Mouse (Mus musculus): ENCODE results near the gene Fam198b.

The Fam198b gene

DNA sequence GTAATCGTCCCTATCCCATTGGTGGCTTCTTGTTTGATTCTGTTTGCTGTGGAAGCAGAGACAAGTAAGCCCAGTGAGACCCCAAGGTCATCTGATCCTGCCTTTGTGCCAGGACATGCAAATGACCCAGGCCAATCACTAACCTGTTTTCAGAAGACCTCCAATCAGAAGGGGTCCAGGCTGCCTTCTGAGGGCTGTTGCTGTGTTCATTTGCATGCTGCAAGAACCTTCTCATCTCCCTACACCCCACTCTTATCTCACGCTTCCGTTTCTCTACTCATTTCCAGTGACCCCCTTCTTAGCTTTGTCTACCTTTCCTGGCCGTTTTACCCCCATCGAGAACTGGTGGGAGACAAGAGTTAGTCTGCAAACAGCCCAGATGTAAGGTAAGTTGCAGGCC, at the start of gene Fam198b:
Gene Fam198b (plus strand): TSS at position 229 of the 400 bp plus-strand sequence.
- no peak for TF ChIP-seq GATA4 (IDR thresholded peaks at IDR 0.05; ENCODE audit: insufficient replicate concordance, low read length)

DNA sequence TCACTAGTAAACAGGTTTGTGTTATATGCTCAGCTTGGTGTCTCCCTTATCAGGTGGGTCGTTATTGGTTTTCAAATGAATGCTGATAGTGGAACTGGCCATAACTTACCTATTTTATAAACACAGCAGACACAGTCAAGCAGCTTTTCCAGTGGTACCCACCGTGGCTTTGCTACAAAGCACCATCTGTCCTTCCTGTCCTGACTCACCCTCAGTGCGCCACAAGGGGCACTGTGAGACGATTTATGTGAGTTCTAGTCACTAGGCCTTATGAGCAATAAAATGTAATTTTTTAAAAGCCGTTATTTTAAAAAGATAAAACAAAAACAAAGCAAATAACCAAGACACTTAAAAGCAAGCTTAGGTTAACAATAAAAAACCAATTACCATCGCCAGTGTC, 45.6 kb upstream of the Fam198b start:
- TF ChIP-seq GATA4 (IDR thresholded peaks at IDR 0.05; ENCODE audit: insufficient replicate concordance, low read length) = no peak

DNA sequence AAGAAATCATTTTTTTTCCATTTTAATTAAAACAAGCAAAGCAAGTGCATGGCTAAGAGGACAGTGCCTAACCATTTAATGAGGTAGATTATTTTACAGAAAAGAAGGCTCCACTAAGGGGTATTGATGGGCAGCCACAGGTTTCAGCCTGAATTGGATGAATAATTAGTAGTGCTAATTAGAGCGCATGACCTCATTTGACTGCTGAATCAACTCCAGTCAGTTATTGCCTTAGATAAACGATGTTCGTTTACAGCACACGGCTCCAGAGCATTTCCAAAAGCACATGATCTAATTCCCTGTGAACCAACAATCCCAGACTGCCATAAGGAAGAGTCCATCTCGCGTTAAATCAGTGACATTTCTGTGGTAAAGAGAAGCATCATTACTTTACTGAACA, 42.9 kb upstream of the Fam198b start:
- TF ChIP-seq GATA4 (IDR thresholded peaks at IDR 0.05; ENCODE audit: insufficient replicate concordance, low read length) = no peak

DNA sequence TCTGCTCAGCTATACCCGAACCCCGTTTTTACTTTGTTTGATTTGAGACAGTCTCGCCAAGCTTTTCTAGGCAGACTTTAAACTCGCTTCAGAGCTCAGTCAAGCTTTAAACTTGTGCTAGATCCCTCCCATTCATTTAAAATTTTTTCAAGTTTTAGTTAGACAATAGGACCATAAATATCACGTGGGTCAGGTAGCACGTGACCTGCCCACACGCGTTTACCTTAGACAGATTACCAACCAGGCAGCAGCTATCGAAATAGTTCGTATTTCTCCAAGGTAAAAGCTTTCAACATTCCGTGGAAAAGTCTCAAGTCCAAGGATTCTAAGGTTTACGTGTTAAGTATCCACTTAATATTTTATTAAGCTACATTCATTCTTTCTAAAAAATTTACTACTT, 42.2 kb upstream of the Fam198b start:
- TF ChIP-seq GATA4 (IDR thresholded peaks at IDR 0.05; ENCODE audit: insufficient replicate concordance, low read length) = no peak

DNA sequence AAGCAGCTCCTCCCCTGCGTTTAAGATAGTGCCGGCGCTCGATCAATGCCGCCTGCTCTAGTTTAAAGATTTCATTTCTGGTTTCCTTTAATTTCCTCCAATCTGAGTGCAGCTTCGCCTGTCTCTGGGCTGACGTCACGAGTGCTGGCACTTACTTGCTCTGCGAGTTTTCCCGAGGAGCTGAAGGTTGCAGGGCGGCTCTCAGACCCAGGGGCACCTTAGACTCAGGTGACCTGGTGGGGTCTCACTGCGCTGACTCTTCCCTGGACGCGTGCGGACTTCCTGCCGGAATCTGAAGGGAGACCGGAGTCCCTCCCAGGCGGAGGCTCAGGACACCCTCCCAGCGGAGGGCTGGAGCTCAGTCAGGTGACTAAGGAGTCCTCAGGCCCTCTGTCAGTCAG, 41.7 kb upstream of the Fam198b start:
- no peak for TF ChIP-seq GATA4 (IDR thresholded peaks at IDR 0.05; ENCODE audit: insufficient replicate concordance, low read length)

DNA sequence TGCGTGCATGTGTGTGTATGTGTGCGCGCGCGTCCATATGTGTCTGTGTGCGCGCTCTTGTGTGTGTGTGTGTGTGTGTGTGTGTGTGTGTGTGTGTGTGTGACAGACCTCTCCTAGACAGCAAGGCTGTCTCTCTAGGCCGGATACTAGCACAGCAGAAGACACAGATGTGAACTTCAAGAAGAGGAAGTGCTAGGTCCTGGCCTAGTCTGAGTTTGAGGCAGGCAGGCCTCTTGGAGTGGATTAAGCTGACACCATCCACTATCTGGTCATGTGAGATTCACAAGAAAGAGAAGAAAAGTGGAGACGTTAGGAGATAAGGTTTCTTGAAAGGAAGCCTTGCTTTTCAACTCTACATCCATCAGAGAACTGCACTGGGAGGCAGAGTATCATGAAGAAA, 40.3 kb upstream of the Fam198b start:
- no peak for TF ChIP-seq GATA4 (IDR thresholded peaks at IDR 0.05; ENCODE audit: insufficient replicate concordance, low read length)

DNA sequence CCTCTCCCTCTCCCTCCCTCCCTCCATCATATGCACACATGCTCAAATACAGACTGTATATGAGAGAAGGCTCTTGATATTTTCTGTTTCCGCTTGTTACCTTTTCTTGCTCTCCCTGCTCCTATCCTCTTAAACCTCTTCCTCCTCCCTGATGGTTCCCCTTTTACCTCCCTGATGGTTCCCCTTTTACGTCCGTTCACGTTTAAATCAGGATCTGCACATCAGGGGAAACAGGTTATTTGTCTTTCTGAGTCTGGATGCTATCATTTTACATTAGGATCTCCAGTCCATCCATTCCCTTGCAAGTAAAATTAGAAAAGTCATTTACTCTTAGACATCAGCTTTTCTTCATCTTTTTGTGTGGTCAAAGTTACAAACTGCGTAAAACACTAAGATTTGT, 37.7 kb upstream of the Fam198b start:
- no peak for TF ChIP-seq GATA4 (IDR thresholded peaks at IDR 0.05; ENCODE audit: insufficient replicate concordance, low read length)

DNA sequence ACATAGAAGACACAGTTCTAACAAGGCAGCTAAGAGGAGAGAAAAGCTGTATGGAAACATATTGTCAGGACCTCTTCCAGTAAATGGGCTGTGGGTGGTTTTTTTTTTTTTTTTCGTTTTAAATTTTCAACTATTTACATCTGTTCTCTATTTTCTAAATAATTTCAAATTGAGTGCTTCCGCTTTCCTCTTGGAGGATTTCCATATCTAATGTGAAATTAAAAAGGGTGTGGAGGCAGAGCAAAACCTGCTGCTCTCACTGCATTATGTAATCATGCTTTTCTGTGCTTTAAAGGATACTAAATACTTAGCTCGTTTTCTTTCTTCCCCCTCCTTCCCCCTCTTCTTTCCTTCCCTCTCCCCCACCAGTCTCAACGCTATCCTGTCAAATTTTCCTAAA, 35.5 kb upstream of the Fam198b start:
- no peak for TF ChIP-seq GATA4 (IDR thresholded peaks at IDR 0.05; ENCODE audit: insufficient replicate concordance, low read length)

DNA sequence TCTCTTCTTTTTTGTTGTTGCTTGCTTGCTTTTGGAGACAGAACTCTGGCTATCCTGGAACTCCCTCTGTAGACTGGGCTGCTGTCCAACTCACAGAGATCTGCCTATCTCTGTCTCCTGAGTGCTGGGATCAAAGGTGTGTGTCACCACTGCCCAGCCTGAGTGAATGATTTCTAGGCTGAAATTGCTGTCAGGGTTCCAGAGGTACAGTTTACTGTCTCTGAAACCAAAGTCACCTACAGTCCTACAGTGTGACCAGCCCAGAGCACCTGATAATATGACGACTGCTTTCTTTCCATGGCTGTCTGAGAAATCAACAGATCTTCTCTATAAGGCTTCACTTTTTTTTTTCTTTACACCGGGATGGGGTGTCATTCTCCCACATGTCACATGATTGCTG, 34.7 kb upstream of the Fam198b start:
- TF ChIP-seq GATA4 (IDR thresholded peaks at IDR 0.05; ENCODE audit: insufficient replicate concordance, low read length) = no peak

DNA sequence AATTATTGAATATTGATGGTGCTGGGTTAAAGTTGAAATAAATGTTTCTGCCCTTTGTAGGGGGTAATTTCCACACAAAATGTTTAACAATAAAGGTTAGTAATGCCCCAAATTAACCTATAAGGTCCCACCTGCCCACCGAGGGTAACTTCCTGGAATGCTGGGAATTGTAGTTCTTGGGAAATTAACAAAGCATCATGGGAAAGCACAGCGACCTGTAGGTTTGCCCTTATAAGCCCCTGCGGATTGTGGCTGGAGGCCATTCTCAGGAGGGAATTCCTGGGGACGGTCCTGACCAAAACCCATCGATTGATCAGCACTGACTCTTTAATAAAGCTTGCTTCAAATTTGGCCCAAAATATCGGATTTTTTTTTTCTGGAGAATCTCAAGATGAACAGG, 33.7 kb upstream of the Fam198b start:
- TF ChIP-seq GATA4 (IDR thresholded peaks at IDR 0.05; ENCODE audit: insufficient replicate concordance, low read length) = no peak

DNA sequence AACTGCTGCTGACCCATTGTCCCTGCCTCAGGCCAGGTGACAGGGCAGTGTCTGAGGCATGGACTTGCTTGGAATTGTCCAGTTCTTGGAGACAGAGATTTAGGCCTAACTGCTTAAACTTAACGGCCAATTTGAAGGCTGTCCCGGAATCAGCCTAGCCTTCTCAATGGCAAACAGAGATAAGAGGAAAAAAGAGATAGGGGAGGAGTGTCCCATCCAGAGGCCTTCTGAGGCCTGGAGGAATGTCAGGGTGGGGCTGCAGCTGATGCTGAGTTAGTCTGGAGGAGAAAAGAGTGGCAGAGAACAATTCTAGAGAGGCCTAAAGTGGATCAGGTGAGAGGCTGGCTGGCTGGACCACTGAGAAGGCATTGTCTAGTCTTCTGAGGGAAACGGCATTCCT, 32.2 kb upstream of the Fam198b start:
- no peak for TF ChIP-seq GATA4 (IDR thresholded peaks at IDR 0.05; ENCODE audit: insufficient replicate concordance, low read length)

DNA sequence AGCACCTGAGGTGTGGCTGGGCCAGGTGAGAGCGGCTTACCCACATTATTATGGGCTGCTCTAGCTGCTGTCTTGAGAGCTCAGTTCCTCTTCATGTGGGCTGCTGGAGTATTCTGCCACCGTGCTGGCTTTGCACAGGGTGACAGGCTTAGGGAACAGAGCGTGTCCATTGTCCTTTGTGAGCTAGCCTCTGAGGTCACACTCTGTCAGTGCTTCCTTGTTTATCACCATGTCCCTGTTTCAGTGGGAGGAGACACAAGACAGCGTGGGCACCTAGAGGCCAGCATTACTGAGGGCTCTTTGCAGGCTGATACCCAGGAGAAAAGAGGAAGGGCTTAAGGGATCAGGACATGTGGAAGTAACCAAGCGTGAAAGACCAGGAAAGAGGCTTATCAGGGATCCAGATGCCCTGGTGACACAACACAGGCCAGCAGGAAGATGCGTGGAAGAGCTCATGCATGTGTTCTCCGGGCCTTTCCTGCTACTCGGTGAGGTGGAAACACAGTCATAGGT, 31.6 kb upstream of the Fam198b start, which contains the start of gene Tmem144:
Gene Tmem144 (minus strand): TSS at position 120 of the 513 bp plus-strand sequence.
- no peak for TF ChIP-seq GATA4 (IDR thresholded peaks at IDR 0.05; ENCODE audit: insufficient replicate concordance, low read length)

DNA sequence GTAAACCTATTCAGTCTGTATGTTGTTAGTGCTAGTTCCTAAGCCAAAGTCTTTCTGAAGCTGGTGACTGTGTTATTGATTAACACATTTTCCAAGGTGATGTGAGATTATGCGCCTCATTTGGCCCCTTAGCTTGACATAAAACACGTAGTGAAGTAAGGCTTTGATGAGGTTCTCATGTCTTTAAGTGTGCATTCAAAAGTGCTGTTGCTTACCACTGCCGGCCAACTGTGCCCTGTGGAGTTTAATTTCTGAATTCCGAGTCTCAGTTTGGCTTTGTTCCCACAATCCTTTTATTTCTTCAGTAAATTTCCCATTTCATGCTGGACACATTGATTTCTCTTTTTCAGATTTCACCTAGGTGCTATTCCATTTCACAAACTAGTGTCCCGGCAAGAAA, 26.6 kb upstream of the Fam198b start:
- TF ChIP-seq GATA4 (IDR thresholded peaks at IDR 0.05; ENCODE audit: insufficient replicate concordance, low read length) = no peak

DNA sequence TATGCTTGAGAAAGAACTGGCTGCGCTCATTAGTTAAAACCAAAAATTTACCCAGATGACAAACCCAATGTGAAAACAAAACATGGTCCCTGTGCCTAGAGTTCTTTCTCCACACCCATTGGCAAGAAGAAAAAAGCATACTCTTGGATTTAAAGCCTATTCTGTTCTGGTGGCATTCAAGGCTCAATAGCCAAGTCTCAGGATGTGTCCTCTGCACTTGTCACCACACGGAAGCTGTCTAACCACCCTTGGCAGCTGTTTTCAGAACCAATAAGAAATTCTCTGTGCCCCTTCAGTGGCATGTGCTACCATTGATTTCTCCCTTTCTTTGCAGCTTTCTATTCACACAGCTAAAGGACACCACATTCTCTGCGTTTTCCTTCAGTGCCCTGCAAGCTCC, 26.1 kb upstream of the Fam198b start:
- no peak for TF ChIP-seq GATA4 (IDR thresholded peaks at IDR 0.05; ENCODE audit: insufficient replicate concordance, low read length)

DNA sequence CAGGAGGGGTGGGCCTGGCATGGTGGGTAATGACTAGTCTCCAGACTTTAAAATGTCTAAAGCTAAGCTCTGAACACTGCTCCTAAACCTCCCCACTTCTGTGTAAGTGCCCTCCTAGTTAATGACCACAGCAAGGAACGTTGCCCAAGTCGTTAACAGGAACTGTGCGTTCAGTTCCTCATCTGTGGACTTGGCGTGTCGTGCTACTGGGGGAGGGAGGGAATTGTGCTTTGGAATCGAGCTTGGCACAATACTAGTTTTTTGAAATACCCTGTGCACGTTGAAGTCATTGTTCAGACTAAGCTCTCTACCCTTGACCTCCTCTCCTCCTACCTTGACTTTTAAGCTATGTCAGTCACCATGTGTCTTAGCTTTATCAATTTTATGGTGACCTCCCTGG, 19.5 kb upstream of the Fam198b start:
- TF ChIP-seq GATA4 (IDR thresholded peaks at IDR 0.05; ENCODE audit: insufficient replicate concordance, low read length) = no peak

DNA sequence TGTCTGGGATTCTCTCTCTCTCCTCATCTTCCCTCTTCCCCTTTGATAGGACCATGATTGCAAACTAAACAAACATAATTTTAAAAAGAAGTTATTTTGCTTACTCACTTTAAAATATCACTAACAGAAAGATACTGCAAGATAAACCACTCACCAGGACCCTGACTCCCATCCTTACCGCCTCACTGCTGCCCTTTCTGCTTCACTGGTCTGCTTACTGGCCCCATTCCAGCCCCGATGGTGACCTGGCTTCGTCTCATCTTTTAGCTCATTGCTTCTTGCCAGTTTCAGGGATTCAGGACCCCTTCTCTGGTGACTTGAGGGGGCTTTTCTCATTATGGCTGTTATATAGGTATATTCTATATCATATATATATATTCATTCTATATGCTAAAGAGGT, 18.2 kb upstream of the Fam198b start:
- no peak for TF ChIP-seq GATA4 (IDR thresholded peaks at IDR 0.05; ENCODE audit: insufficient replicate concordance, low read length)

DNA sequence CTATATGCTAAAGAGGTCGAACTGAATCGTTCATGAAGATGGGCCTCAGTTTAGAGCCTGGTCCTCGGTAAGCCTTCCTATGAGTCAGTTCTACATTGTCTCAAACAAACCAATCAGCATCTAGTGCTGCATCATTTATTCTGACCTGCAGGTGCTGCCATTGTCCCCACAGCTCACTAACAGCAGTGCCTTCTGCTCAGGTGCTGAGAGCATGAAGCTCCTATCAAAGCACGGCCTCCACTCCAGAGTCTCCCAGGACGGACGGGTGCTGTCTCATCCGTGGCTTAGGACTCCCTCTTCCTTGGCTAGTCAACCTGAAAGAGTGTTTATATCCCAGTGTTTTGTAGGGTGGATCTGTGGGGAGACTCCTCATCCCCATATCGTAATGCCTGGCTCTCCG, 17.8 kb upstream of the Fam198b start:
- no peak for TF ChIP-seq GATA4 (IDR thresholded peaks at IDR 0.05; ENCODE audit: insufficient replicate concordance, low read length)
